Mouse (Mus musculus): ENCODE results near the gene Proca1.

Gene Proca1

DNA sequence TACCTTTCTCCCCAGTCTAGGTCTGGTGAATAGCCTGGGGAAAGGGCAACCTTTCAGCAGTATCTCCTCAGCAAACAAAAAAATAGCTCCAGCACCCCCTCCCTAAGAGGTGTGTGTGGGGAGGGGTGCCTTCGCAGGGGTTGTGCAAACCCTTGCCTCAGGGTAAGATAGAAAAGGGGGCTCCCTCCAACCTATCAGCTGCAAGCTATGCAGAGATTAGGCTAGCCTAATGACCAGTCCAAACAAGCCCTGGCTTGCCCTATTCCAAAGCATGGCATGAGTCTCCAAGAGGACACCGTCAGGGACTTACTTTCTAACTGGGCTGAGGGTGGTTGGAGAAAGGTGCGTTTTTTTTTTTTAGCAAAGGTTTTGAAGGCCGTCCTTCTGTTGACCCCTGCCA lies 27.0 kb upstream of the Proca1 start:
- DNase-seq (ENCODE audit: low spot score): no peak

DNA sequence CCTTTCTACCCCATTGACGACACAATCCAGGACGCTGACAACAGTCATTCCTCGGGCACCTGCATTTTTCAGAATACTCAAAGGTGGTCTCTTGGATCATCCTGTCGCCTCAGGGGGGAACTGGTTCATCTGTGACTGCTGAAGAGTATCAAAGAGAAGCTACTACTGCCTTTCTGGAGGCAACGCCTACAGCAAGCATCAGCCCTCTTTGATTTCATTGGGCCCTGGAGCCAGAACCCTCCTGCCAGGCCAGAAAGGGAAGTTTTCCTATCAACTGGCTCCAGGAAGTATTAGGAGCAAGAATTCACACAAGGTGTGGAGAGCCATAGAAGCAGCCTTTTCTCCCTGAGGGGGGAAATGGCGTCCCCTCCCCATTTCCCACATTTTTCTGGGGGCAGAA lies 26.6 kb upstream of the Proca1 start:
- no peak for DNase-seq (ENCODE audit: low spot score)

DNA sequence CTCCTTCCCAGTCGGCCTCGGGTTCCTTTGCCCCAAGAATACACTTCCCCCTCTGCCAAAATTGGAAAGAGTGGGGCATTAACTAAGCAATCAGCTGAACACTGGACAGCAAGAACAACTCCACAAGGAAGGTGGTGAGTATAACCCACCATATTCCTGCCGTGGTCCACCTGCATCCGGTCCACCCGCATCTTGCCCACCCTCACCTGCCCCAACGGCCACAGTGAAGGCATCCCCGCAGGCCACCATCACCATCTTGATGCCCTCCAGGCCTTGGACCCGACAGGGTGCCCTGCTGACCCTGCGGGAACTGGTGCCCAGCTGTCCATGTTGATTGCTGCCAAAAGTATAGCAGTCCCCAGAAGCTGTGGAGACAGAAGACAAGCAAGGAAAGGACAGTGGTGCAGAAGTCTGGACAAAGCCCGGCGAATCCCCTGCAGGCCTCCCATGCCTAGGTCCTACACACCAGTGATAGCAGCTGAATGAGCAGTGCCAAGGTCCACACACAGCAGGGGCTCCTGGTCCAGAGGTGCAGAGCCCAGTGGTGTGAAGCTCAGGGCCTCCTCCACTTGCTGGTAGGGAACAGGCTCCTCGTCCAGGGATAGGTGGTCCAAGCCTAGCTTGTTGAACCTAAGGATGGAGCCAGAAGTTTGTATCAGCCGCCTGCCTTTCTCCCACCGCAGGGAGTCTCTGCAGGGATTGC lies 25.8 kb upstream of the Proca1 start:
- DNase-seq (ENCODE audit: low spot score): no peak

DNA sequence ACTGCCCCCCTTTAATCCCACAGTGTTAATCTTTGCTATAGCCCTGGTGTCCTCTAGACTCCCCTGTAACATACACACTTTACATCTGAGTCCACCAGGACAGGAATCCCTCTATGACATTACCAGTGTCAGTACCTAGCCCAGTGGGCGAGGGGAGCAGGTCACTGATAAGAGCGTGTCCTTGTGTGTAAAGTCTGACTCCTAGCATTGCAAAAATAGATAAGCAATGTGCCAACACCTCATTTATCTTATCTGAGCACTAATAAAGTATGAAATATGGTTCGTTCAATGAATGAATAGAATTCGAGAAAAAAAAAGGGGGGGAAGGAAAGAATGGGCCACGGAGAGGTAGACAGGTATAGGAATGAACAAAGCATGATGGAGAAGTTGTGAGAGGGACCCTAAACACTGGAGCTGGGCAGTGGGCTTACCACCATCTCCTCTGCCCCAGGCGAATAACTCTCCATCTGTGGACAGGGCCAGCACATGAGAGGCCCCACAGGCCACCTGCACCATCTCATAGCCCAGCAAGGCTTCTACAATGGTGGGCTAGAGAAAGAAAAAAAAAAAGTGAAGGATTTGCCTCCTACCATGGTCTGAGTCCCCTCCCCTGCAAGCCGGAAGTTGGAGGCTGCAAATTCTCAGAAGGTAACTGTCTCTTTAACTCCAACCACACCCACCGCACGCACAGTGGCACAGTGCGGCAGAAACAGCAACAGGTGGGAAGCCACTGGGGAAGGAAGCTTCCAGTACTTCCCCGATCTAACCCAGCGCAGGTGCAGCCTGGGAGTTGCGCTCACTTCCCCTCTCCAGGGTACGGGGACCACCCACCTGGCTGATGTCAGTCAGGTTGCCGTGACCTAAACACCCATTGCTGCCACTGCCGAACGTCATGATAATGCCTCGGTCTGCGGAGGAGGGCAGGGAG lies 24.4 kb upstream of the Proca1 start:
- no peak for DNase-seq (ENCODE audit: low spot score)

- no peak for DNase-seq (ENCODE audit: low spot score)
Observed at GRCm38 (mm10) chr11:78170306-78170705, 22.9 kb upstream of the Proca1 start.

GRCm38 (mm10) chr11:78171328-78171727 lies 21.9 kb upstream of the Proca1 start:
- DNase-seq (ENCODE audit: low spot score): no peak

DNA sequence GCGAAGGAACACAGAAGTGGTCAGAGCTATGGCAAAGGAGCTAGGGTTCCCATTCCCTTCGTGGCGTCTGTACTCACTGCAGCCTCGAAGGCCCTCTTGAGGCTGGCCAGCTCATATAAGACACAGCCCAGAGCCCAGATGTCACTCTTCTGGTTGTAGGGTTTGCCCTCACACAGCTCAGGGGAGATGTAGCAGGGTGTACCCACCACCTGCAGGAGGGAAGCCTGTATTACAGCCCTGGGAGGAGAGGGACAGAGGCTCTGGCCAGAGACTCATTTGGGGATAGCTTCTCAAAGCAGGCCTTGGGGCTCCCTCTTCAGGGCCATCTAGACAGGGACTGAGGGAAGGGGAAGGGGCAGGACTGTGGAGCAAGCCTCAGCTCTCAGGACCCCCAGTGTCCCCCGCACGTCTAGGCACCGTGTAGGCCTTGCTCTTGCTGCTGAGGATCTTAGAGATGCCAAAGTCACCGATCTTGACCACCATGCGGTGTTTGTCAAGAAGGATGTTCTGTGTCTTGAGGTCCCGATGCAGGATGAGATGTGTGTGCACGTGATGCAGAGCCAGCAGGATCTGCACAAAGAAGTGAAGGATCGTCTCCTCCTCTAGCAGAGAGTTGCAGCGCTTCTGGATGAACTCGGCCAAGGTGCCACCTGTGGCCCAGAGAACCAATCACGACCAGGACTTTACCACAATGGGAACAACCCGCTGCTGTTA lies 21.0 kb upstream of the Proca1 start:
- DNase-seq (ENCODE audit: low spot score): no peak

GRCm38 (mm10) chr11:78172748-78173383 lies 20.3 kb upstream of the Proca1 start:
- DNase-seq (ENCODE audit: low spot score): no peak

DNA sequence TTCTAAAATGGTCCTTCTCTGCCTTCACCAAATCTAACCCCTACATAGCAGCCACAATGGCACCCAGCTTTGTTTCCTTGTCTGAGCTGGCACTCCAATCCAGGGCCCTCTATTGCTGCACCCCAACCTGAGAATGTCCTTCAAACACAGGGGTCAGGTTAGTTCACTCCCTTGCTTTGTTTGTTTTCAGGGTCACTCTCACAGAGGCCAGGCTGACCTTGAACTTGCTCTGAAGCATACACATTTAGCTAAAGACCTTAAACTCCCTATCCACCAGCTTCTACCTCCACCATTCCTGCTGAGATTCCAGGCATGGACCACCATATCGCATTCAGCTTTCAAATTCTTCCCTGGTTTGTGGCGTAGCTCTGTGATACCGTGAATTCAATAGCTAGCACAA lies 18.7 kb upstream of the Proca1 start:
- no peak for DNase-seq (ENCODE audit: low spot score)

- DNase-seq (ENCODE audit: low spot score): no peak
Observed at GRCm38 (mm10) chr11:78175771-78176401, 17.3 kb upstream of the Proca1 start.

GRCm38 (mm10) chr11:78176402-78176862 lies 16.8 kb upstream of the Proca1 start, which contains the start of the genes Nek8 and Tlcd1:
Gene Nek8 (minus strand): TSS chr11:78176675.
Gene Tlcd1 (plus strand): TSS chr11:78176711.
- DNase-seq (ENCODE audit: low spot score): peak; percentile 96

- DNase-seq (ENCODE audit: low spot score): no peak
Observed at GRCm38 (mm10) chr11:78176905-78177331, 16.3 kb upstream of the Proca1 start.

GRCm38 (mm10) chr11:78177437-78177836 lies 15.8 kb upstream of the Proca1 start:
- DNase-seq (ENCODE audit: low spot score): no peak

- DNase-seq (ENCODE audit: low spot score): peak; percentile 96
Observed at GRCm38 (mm10) chr11:78177903-78178858, 15.0 kb upstream of the Proca1 start.

- peak; percentile 84 for DNase-seq (ENCODE audit: low spot score)
Observed at GRCm38 (mm10) chr11:78178859-78179437, 14.2 kb upstream of the Proca1 start.

- DNase-seq (ENCODE audit: low spot score): no peak
Observed at GRCm38 (mm10) chr11:78179438-78179999, 13.7 kb upstream of the Proca1 start.

DNA sequence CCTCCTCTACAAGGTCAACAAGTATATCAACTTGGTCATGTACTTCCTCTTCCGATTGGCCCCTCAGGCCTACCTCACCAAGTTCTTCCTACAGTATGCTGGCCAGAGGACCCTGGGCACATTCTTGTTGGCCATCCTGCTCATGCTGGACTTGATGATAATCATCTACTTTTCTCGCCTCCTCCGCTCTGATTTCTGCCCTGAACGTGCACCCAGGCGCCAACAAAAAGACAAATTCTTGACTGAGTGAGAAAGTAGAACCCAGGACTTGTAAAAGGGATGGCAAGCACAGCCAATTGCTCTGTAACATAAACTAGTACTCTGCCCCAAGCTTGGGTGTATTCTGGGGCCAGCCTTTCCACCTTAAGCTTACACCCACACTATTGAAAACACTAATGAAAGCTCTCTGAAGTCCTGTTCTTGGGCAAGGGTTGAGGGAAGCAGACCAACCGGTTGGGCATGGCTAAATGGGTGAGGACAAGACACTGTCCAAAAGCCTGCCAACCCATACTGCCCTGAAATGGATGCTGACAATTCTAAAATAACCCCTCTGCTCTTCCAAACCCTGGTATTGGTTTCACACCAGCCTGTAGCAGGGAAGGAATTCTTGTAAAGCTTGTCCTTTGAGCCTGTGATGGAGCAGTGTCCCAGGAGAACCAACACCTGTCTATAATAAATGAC lies 13.0 kb upstream of the Proca1 start:
- no peak for DNase-seq (ENCODE audit: low spot score)

- no peak for DNase-seq (ENCODE audit: low spot score)
Observed at GRCm38 (mm10) chr11:78181830-78182357, 11.3 kb upstream of the Proca1 start.

DNA sequence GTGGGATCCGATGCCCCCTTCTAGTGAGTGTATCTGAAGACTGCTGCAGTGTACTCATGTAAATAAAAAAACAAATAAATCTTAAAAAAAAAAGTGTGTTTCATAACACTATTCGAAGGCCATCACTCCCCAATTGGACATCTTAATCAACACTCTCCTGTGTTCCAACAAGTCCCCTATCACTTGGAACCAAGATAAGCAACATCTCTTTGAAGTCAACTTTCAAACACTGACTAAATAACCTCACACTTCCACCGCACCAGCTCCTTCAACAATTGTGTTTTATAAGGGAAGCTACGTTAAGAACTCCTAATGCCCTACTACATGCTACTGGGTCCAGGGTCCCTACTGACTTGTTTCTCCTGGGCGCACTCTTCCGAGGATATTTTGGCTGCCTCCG lies 10.7 kb upstream of the Proca1 start:
- no peak for DNase-seq (ENCODE audit: low spot score)
